Comparison of ENCODE assay signal across 1 mouse cellular context in the genomic region with DNA sequence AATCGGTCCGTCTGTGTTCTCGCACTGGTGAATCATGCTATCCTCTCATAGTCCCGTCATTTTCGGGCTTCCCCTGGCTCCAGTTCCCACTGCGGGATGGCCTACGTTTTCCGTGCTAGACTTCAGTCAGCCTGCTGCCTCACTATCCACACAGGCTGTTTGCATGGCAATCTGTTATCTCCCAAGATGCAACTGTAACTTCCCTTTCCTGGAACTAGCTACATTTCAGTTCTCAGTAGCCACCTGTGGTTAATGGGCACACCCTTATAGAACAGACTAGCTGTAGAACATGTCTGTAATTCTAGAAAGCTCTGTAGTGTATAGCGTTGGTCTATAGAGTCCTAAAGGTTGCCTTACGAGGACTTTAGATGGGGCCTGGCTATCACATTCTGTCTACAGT.
TF ChIP-seq lines count a peak whose summit lies in the region.

No protein-coding gene starts in this region.

TF ChIP-seq in MEL, 35 proteins besides CTCF, POLR2A, EP300 and RAD21 (continued from another document):
- TF ChIP-seq CHD2 (IDR thresholded peaks at IDR 0.05; ENCODE audit: low read length), result no peak
- no peak for TF ChIP-seq NRF1 (IDR thresholded peaks at IDR 0.05; ENCODE audit: insufficient read depth, low read depth, low read length, poor library complexity, severe bottlenecking)
- TF ChIP-seq MEF2A (IDR thresholded peaks at IDR 0.05; ENCODE audit: extremely low read depth, insufficient replicate concordance, low read depth, low read length, poor library complexity, severe bottlenecking), result no peak
- peak; percentile 14; the same call in 1 of the 2 replicates for TF ChIP-seq MAZ (IDR thresholded peaks at IDR 0.05; ENCODE audit: low read depth, low read length)
- TF ChIP-seq BHLHE40 (IDR thresholded peaks at IDR 0.05; ENCODE audit: borderline replicate concordance, low read depth, low read length), result no peak
- no peak for TF ChIP-seq MAX (IDR thresholded peaks at IDR 0.05; ENCODE audit: low read length)
- peak; percentile 74 for TF ChIP-seq TAL1 (IDR thresholded peaks at IDR 0.05; ENCODE audit: low read length)
- peak; percentile 45; the same call in 1 of the 2 replicates for TF ChIP-seq NELFE (IDR thresholded peaks at IDR 0.05; ENCODE audit: low read depth, low read length)
- no peak for TF ChIP-seq KAT2A (conservative IDR thresholded peaks at IDR 0.05; ENCODE audit: low read depth, low read length)
- peak; percentile 83; the same call in 1 of the 2 replicates for TF ChIP-seq UBTF (IDR thresholded peaks at IDR 0.05; ENCODE audit: borderline replicate concordance, insufficient read depth, low read depth, low read length)
- no peak for TF ChIP-seq USF1 (IDR thresholded peaks at IDR 0.05; ENCODE audit: low read depth, low read length)
